Mouse (Mus musculus): ENCODE data around the gene Magohb.

GRCm38 (mm10) chr6:131290430-131290829, 2.6 kb downstream of the Magohb start:
- TF ChIP-seq CTCF (IDR thresholded peaks at IDR 0.05; ENCODE audit: control insufficient read depth, insufficient read depth, insufficient read length) (peak; percentile 35), MYOG (IDR thresholded peaks at IDR 0.05; ENCODE audit: control insufficient read depth, extremely low read depth, insufficient read length) (no peak), USF1 (IDR thresholded peaks at IDR 0.05; ENCODE audit: low read depth) (no peak)
